Mouse (Mus musculus) skeletal muscle tissue, adult 2 months (tissue): Measurements from ENCODE around the gene Klrb1b.

Experiments used
- DNase-seq: peaks from one replicate; pipeline ENCODE4 v3.0.0-alpha.2; 2012; ENCODE audit warnings: low read depth, low spot score

Klrb1b gene

GRCm38 (mm10) chr6:128826132-128826531 is at the start of gene Klrb1b, which contains the start of gene Gm44511:
Gene Klrb1b (minus strand): TSS chr6:128826331.
Gene Gm44511 (minus strand): TSS chr6:128826315.
- no peak for DNase-seq

- no peak for DNase-seq
Observed at GRCm38 (mm10) chr6:128871910-128872610, 45.9 kb upstream of the Klrb1b start.

GRCm38 (mm10) chr6:128868861-128869260 is 42.7 kb upstream of the Klrb1b start:
- no peak for DNase-seq

- no peak for DNase-seq
Observed at GRCm38 (mm10) chr6:128857976-128858375, 31.8 kb upstream of the Klrb1b start.

- DNase-seq: peak; percentile 69
Observed at GRCm38 (mm10) chr6:128856250-128856649, 30.1 kb upstream of the Klrb1b start.

- no peak for DNase-seq
Observed at GRCm38 (mm10) chr6:128855477-128855876, 29.3 kb upstream of the Klrb1b start.

- DNase-seq: no peak
Observed at GRCm38 (mm10) chr6:128854895-128855294, 28.8 kb upstream of the Klrb1b start.

- no peak for DNase-seq
Observed at GRCm38 (mm10) chr6:128854024-128854820, 28.1 kb upstream of the Klrb1b start.

- DNase-seq: no peak
Observed at GRCm38 (mm10) chr6:128852766-128853165, 26.6 kb upstream of the Klrb1b start.

GRCm38 (mm10) chr6:128851151-128851550 is 25.0 kb upstream of the Klrb1b start:
- DNase-seq: no peak

- no peak for DNase-seq
Observed at GRCm38 (mm10) chr6:128850671-128851070, 24.5 kb upstream of the Klrb1b start.

GRCm38 (mm10) chr6:128849902-128850301 is 23.8 kb upstream of the Klrb1b start:
- no peak for DNase-seq

GRCm38 (mm10) chr6:128847401-128847800 is 21.3 kb upstream of the Klrb1b start:
- no peak for DNase-seq

- DNase-seq: no peak
Observed at GRCm38 (mm10) chr6:128845998-128846542, 19.9 kb upstream of the Klrb1b start.

GRCm38 (mm10) chr6:128845319-128845979 is 19.3 kb upstream of the Klrb1b start:
- peak; percentile 87 for DNase-seq

- DNase-seq: no peak
Observed at GRCm38 (mm10) chr6:128844586-128845080, 18.5 kb upstream of the Klrb1b start.

- no peak for DNase-seq
Observed at GRCm38 (mm10) chr6:128844131-128844530, 18.0 kb upstream of the Klrb1b start.

GRCm38 (mm10) chr6:128843479-128843992 is 17.4 kb upstream of the Klrb1b start:
- peak; percentile 60 for DNase-seq

GRCm38 (mm10) chr6:128842945-128843478 is 16.9 kb upstream of the Klrb1b start:
- peak; percentile 98 for DNase-seq

GRCm38 (mm10) chr6:128842356-128842944 is 16.3 kb upstream of the Klrb1b start:
- DNase-seq: no peak
